ENCODE assay signal across 9 mouse cellular contexts in genomic region chr9:121819073-121819770, GRCm38 (mm10). TPM values are rescaled to one million over a fixed set of nuclear protein-coding genes. Genes with fewer than 3 reads are reported as not detected.
DNase-seq lines count a peak whose midpoint lies in the region; ATAC-seq and TF ChIP-seq lines count a peak whose summit lies in the region.
"Had no signal": no experiment of that assay in that cellular context is flagged by ENCODE, and none has a peak within 500 bp of the region (broad histone marks: within the 10 kb centered on the region; RNA-seq: fewer than 3 reads in every experiment).

No protein-coding gene starts in this region.

- 54% methylated on average over 9 of the region's 9 CpGs for WGBS in embryonic facial prominence, embryonic 13.5 days
- WGBS in midbrain, postnatal 0 days, result 82% methylated on average over 9 of the region's 9 CpGs

- H3K27me3 ChIP-seq in embryonic facial prominence, embryonic 13.5 days, result no peaks in the 10 kb centered on the region
- H3K27me3 ChIP-seq in midbrain, postnatal 0 days (ENCODE audit: insufficient read depth, low read length), result no peaks in the 10 kb centered on the region

- TF ChIP-seq CTCF in left cerebral cortex, adult 2 months (IDR thresholded peaks at IDR 0.05), result no peak
- no peak for TF ChIP-seq CTCF in midbrain, postnatal 0 days (IDR thresholded peaks at IDR 0.05)

- no peaks in the 10 kb centered on the region for H3K36me3 ChIP-seq in embryonic facial prominence, embryonic 13.5 days
- H3K36me3 ChIP-seq in midbrain, postnatal 0 days (ENCODE audit: insufficient read depth, low read length), result no peaks in the 10 kb centered on the region

- H3K4me2 ChIP-seq in embryonic facial prominence, embryonic 13.5 days, result no peak overlapping the region
- H3K4me2 ChIP-seq in midbrain, postnatal 0 days (ENCODE audit: low read depth, low read length, poor library complexity, severe bottlenecking), result no peak overlapping the region

- H3K27ac ChIP-seq in left cerebral cortex, adult 2 months, result peak overlapping the region; percentile 86
- peak overlapping the region; percentile 82 for H3K27ac ChIP-seq in embryonic facial prominence, embryonic 13.5 days
- H3K27ac ChIP-seq in midbrain, postnatal 0 days (ENCODE audit: low read depth, low read length), result peak overlapping the region; percentile 26; the same call in 1 of the 2 replicates

- no peaks in the 10 kb centered on the region for H3K9me3 ChIP-seq in embryonic facial prominence, embryonic 13.5 days
- no peaks in the 10 kb centered on the region for H3K9me3 ChIP-seq in midbrain, postnatal 0 days (ENCODE audit: low read length)

- ATAC-seq in cerebellum, adult (ENCODE audit: insufficient number of reproducible peaks, low FRiP score, low TSS enrichment), result no peak
- ATAC-seq in embryonic facial prominence, embryonic 13.5 days (ENCODE audit: insufficient number of reproducible peaks, insufficient read depth, low FRiP score, low TSS enrichment, low read depth), result peak; percentile 66; the same call in 1 of the 2 replicates
- ATAC-seq in midbrain, postnatal 0 days (ENCODE audit: low FRiP score), result no peak
- no peak for ATAC-seq in inflammation-experienced regulatory T-cells, adult 6 months

- peaks cover 12% of the 10 kb centered on the region for H3K4me1 ChIP-seq in embryonic facial prominence, embryonic 13.5 days
- 0 out of 2 replicates have a peak, but pooled peaks cover 3% of the 10 kb centered on the region for H3K4me1 ChIP-seq in midbrain, postnatal 0 days (ENCODE audit: insufficient read depth, low read length)

- H3K9ac ChIP-seq in embryonic facial prominence, embryonic 13.5 days, result peak overlapping the region; percentile 54; the same call in 1 of the 2 replicates
- no peak overlapping the region for H3K9ac ChIP-seq in midbrain, postnatal 0 days (replicated peaks; ENCODE audit: low read length, poor library complexity, severe bottlenecking)

- DNase-seq in cerebellum, adult 11-12 months, result peak; percentile 68
- no peak for DNase-seq in left cerebral cortex, adult 2 months (ENCODE audit: extremely low spot score in 1 of 2, low spot score in 2 of 2)
- no peak for DNase-seq in left cerebral cortex, postnatal 4 days
- DNase-seq in midbrain, postnatal 0 days (ENCODE audit: low spot score), result no peak
- no peak for DNase-seq in thymus, postnatal 10 days (ENCODE audit: low spot score in 2 of 2)

- intact Hi-C loops in left cerebral cortex, adult 2 months (cut with DNase I), result no loop called here
- intact Hi-C loops in left cerebral cortex, postnatal 4 days (cut with DNase I), result no loop called here

- no peak overlapping the region for H3K4me3 ChIP-seq in left cerebral cortex, adult 2 months
- no peak overlapping the region for H3K4me3 ChIP-seq in embryonic facial prominence, embryonic 13.5 days
- H3K4me3 ChIP-seq in midbrain, postnatal 0 days (ENCODE audit: low read depth, low read length), result no peak overlapping the region

RNA-seq across cellular contexts. Expression of gene Ccdc13, which starts 20.0 kb away (rescaled TPM):
- total RNA-seq in left cerebral cortex, adult 2 months (2021), result 1 to 10 TPM; 5.7 to 6.2 TPM
- total RNA-seq in left cerebral cortex, postnatal 4 days (2021), result 1 to 10 TPM; 3.9 to 4.3 TPM
- 0.85 and 1.0 TPM in 2 replicates for polyA plus RNA-seq in embryonic facial prominence, embryonic 13.5 days (2015; fragmentation: Nextera tagmentation; extraction: Ambion mirVana)
- total RNA-seq in midbrain, postnatal 0 days (2014; rRNA removed), result 2.8 and 3.0 TPM in 2 replicates
- polyA plus RNA-seq in midbrain, postnatal 0 days (2015; fragmentation: Nextera tagmentation; extraction: Ambion mirVana), result 4.1 and 4.8 TPM in 2 replicates
- not detected for polyA plus RNA-seq in inflammation-experienced regulatory T-cells, adult 6 months (2017; shearing (Covaris generic))

RNA-seq across cellular contexts. Expression of gene Hhatl, which starts 26.9 kb away (rescaled TPM):
- total RNA-seq in left cerebral cortex, adult 2 months (2021), result 10 to 100 TPM; 20.0 to 21.3 TPM
- total RNA-seq in left cerebral cortex, postnatal 4 days (2021), result under 1 TPM in 1 of 2 experiments, not detected in 1; 0.93 TPM
- polyA plus RNA-seq in embryonic facial prominence, embryonic 13.5 days (2015; fragmentation: Nextera tagmentation; extraction: Ambion mirVana), result 0.20 TPM in 1 of 2 replicates, not detected in the other
- total RNA-seq in midbrain, postnatal 0 days (2014; rRNA removed), result 1.2 and 1.5 TPM in 2 replicates
- polyA plus RNA-seq in midbrain, postnatal 0 days (2015; fragmentation: Nextera tagmentation; extraction: Ambion mirVana), result 0.64 and 0.99 TPM in 2 replicates
- polyA plus RNA-seq in inflammation-experienced regulatory T-cells, adult 6 months (2017; shearing (Covaris generic)), result not detected
- polyA plus RNA-seq: limb, embryonic 11.5 days had no signal

RNA-seq across cellular contexts. Expression of gene Higd1a, which starts 38.9 kb away (rescaled TPM):
- 10 to 100 TPM; 90.3 to 93.7 TPM for total RNA-seq in left cerebral cortex, adult 2 months (2021)
- total RNA-seq in left cerebral cortex, postnatal 4 days (2021), result 10 to 100 TPM; 55.9 to 58.7 TPM
- polyA plus RNA-seq in embryonic facial prominence, embryonic 13.5 days (2015; fragmentation: Nextera tagmentation; extraction: Ambion mirVana), result 162 and 168 TPM in 2 replicates
- total RNA-seq in midbrain, postnatal 0 days (2014; rRNA removed), result 30.6 and 42.8 TPM in 2 replicates
- 179 and 182 TPM in 2 replicates for polyA plus RNA-seq in midbrain, postnatal 0 days (2015; fragmentation: Nextera tagmentation; extraction: Ambion mirVana)
- 100 to 1,000 TPM; 108 to 167 (median 119) TPM for polyA plus RNA-seq in inflammation-experienced regulatory T-cells, adult 6 months (2017; shearing (Covaris generic))

RNA-seq across cellular contexts. Expression of gene Klhl40, which starts 41.8 kb away (rescaled TPM):
- 10 to 100 TPM in 1 of 2 experiments, 1 to 10 TPM in 1; 7.3 to 10.5 TPM for total RNA-seq in left cerebral cortex, adult 2 months (2021)
- 1 to 10 TPM; 1.3 TPM for total RNA-seq in left cerebral cortex, postnatal 4 days (2021)
- polyA plus RNA-seq in embryonic facial prominence, embryonic 13.5 days (2015; fragmentation: Nextera tagmentation; extraction: Ambion mirVana), result 1.1 and 1.2 TPM in 2 replicates
- total RNA-seq in midbrain, postnatal 0 days (2014; rRNA removed), result 1.3 and 1.7 TPM in 2 replicates
- polyA plus RNA-seq in midbrain, postnatal 0 days (2015; fragmentation: Nextera tagmentation; extraction: Ambion mirVana), result 2.9 and 3.2 TPM in 2 replicates
- polyA plus RNA-seq in inflammation-experienced regulatory T-cells, adult 6 months (2017; shearing (Covaris generic)), result not detected

Comparison
In these comparisons a context has a peak if more than half of its experiments do, and no peak if none do; other contexts are left out.
1. H3K27ac ChIP-seq: peak in every context shown above with its lines; median percentile 86 in left cerebral cortex, adult 2 months; 82 in embryonic facial prominence, embryonic 13.5 days; 26 in midbrain, postnatal 0 days.